Mouse (Mus musculus): Measurements from ENCODE around the gene Ing1. TPM values are rescaled to one million over a fixed set of nuclear protein-coding genes. Genes with fewer than 3 reads are reported as not detected.

Ing1 gene
- polyA plus RNA-seq (2012; ENCODE audit: insufficient read depth, insufficient read length, missing spikeins) = 52.6 and 59.4 TPM in 2 replicates

- H3K4me1 ChIP-seq (ENCODE audit: control insufficient read depth, insufficient read depth, low read length) = peaks cover 17% of the 10 kb centered on the region
- no peak; the same call in 1 of the 2 replicates for TF ChIP-seq POLR2A (IDR thresholded peaks at IDR 0.05; ENCODE audit: borderline replicate concordance, low read depth, low read length)
- TF ChIP-seq CTCF (IDR thresholded peaks at IDR 0.05; ENCODE audit: low read depth, low read length) = no peak
- peak within 1 kb of the TSS; percentile 100 for H3K4me3 ChIP-seq (ENCODE audit: insufficient read depth, low read length)
- peak within 1 kb of the TSS; percentile 93 for H3K27ac ChIP-seq (ENCODE audit: insufficient read depth, low read depth, low read length)
Measured at GRCm38 (mm10) chr8:11554799-11555719, at the start of gene Ing1. Ing1 (plus strand) TSS chr8:11555571.

- Histone ChIP-seq H3K4me3 (ENCODE audit: insufficient read depth, low read length) (no peak overlapping the region), H3K4me1 (ENCODE audit: control insufficient read depth, insufficient read depth, low read length) (no peaks in the 10 kb centered on the region), H3K27ac (ENCODE audit: insufficient read depth, low read depth, low read length) (no peak overlapping the region)
- TF ChIP-seq CTCF (IDR thresholded peaks at IDR 0.05; ENCODE audit: low read depth, low read length) = no peak
- no peak for TF ChIP-seq POLR2A (IDR thresholded peaks at IDR 0.05; ENCODE audit: borderline replicate concordance, low read depth, low read length)
Measured at GRCm38 (mm10) chr8:11506074-11506473, 49.3 kb upstream of the Ing1 start.

- no peak overlapping the region for H3K4me3 ChIP-seq (ENCODE audit: insufficient read depth, low read length)
- no peaks in the 10 kb centered on the region for H3K4me1 ChIP-seq (ENCODE audit: control insufficient read depth, insufficient read depth, low read length)
- no peak for TF ChIP-seq POLR2A (IDR thresholded peaks at IDR 0.05; ENCODE audit: borderline replicate concordance, low read depth, low read length)
- peak; percentile 63 for TF ChIP-seq CTCF (IDR thresholded peaks at IDR 0.05; ENCODE audit: low read depth, low read length)
- H3K27ac ChIP-seq (ENCODE audit: insufficient read depth, low read depth, low read length) = no peak overlapping the region
Measured at GRCm38 (mm10) chr8:11506802-11507201, 48.6 kb upstream of the Ing1 start.

- no peak overlapping the region for H3K27ac ChIP-seq (ENCODE audit: insufficient read depth, low read depth, low read length)
- TF ChIP-seq CTCF (IDR thresholded peaks at IDR 0.05; ENCODE audit: low read depth, low read length) (no peak), POLR2A (IDR thresholded peaks at IDR 0.05; ENCODE audit: borderline replicate concordance, low read depth, low read length) (no peak)
- no peak overlapping the region for H3K4me3 ChIP-seq (ENCODE audit: insufficient read depth, low read length)
- H3K4me1 ChIP-seq (ENCODE audit: control insufficient read depth, insufficient read depth, low read length) = no peaks in the 10 kb centered on the region
Measured at GRCm38 (mm10) chr8:11508880-11509279, 46.5 kb upstream of the Ing1 start.

- TF ChIP-seq POLR2A (IDR thresholded peaks at IDR 0.05; ENCODE audit: borderline replicate concordance, low read depth, low read length) (no peak), CTCF (IDR thresholded peaks at IDR 0.05; ENCODE audit: low read depth, low read length) (no peak)
- Histone ChIP-seq H3K27ac (ENCODE audit: insufficient read depth, low read depth, low read length) (no peak overlapping the region), H3K4me3 (ENCODE audit: insufficient read depth, low read length) (no peak overlapping the region), H3K4me1 (ENCODE audit: control insufficient read depth, insufficient read depth, low read length) (no peaks in the 10 kb centered on the region)
Measured at GRCm38 (mm10) chr8:11510971-11511370, 44.4 kb upstream of the Ing1 start.

GRCm38 (mm10) chr8:11512711-11513110 lies 42.7 kb upstream of the Ing1 start:
- Histone ChIP-seq H3K4me1 (ENCODE audit: control insufficient read depth, insufficient read depth, low read length) (peaks cover 8% of the 10 kb centered on the region), H3K27ac (ENCODE audit: insufficient read depth, low read depth, low read length) (no peak overlapping the region), H3K4me3 (ENCODE audit: insufficient read depth, low read length) (no peak overlapping the region)
- TF ChIP-seq CTCF (IDR thresholded peaks at IDR 0.05; ENCODE audit: low read depth, low read length) (no peak), POLR2A (IDR thresholded peaks at IDR 0.05; ENCODE audit: borderline replicate concordance, low read depth, low read length) (no peak)

GRCm38 (mm10) chr8:11513247-11513646 lies 42.1 kb upstream of the Ing1 start:
- peaks cover 9% of the 10 kb centered on the region for H3K4me1 ChIP-seq (ENCODE audit: control insufficient read depth, insufficient read depth, low read length)
- H3K27ac ChIP-seq (ENCODE audit: insufficient read depth, low read depth, low read length) = no peak overlapping the region
- no peak overlapping the region for H3K4me3 ChIP-seq (ENCODE audit: insufficient read depth, low read length)
- TF ChIP-seq POLR2A (IDR thresholded peaks at IDR 0.05; ENCODE audit: borderline replicate concordance, low read depth, low read length) (no peak), CTCF (IDR thresholded peaks at IDR 0.05; ENCODE audit: low read depth, low read length) (no peak)

- Histone ChIP-seq H3K27ac (ENCODE audit: insufficient read depth, low read depth, low read length) (no peak overlapping the region), H3K4me3 (ENCODE audit: insufficient read depth, low read length) (no peak overlapping the region), H3K4me1 (ENCODE audit: control insufficient read depth, insufficient read depth, low read length) (peaks cover 9% of the 10 kb centered on the region)
- TF ChIP-seq CTCF (IDR thresholded peaks at IDR 0.05; ENCODE audit: low read depth, low read length) (no peak), POLR2A (IDR thresholded peaks at IDR 0.05; ENCODE audit: borderline replicate concordance, low read depth, low read length) (no peak)
Measured at GRCm38 (mm10) chr8:11516292-11516691, 39.1 kb upstream of the Ing1 start.

- no peak for TF ChIP-seq POLR2A (IDR thresholded peaks at IDR 0.05; ENCODE audit: borderline replicate concordance, low read depth, low read length)
- Histone ChIP-seq H3K27ac (ENCODE audit: insufficient read depth, low read depth, low read length) (no peak overlapping the region), H3K4me3 (ENCODE audit: insufficient read depth, low read length) (no peak overlapping the region), H3K4me1 (ENCODE audit: control insufficient read depth, insufficient read depth, low read length) (peaks cover 9% of the 10 kb centered on the region)
Measured at GRCm38 (mm10) chr8:11517366-11518055, 37.9 kb upstream of the Ing1 start.

GRCm38 (mm10) chr8:11518056-11518396 lies 37.3 kb upstream of the Ing1 start:
- Histone ChIP-seq H3K4me1 (ENCODE audit: control insufficient read depth, insufficient read depth, low read length) (peaks cover 9% of the 10 kb centered on the region), H3K4me3 (ENCODE audit: insufficient read depth, low read length) (no peak overlapping the region), H3K27ac (ENCODE audit: insufficient read depth, low read depth, low read length) (no peak overlapping the region)
- no peak for TF ChIP-seq POLR2A (IDR thresholded peaks at IDR 0.05; ENCODE audit: borderline replicate concordance, low read depth, low read length)
